Mouse (Mus musculus): ENCODE data around the gene Xpnpep1.

Xpnpep1 gene

GRCm38 (mm10) chr19:53064972-53065361, 25.0 kb upstream of the Xpnpep1 start:
- DNase-seq: no peak

DNA sequence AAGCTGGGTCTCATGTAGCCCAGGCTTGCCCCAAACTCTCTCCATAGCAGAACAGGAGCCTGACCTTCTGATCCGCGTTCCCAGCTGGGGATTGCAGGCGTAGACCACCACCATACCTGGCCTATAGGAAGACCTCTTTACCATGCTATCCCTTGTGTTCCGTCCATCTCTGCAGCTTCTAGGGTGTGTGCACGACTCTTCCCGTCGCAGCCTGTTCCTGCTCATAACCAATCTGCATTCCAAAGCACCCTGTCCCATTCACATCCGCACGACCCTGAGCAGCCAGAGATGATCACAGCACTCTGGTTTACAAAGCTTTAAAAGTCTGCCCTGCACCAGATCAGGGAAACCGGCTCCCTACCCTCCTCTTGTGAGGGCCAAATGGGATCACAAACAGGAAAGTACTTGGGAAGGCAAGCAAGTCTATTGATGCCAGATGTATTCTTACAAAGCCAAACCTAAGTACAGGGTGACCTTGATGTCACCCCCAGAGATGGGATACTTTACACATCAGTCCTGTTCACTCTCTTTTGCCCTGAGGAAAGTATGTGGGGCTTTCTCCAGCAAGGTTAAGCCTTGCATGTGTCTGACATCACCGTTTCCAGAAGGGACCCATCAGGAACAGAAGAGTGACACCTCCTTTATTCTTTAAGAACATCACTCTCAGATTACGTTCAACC, 24.4 kb upstream of the Xpnpep1 start:
- no peak for DNase-seq

DNA sequence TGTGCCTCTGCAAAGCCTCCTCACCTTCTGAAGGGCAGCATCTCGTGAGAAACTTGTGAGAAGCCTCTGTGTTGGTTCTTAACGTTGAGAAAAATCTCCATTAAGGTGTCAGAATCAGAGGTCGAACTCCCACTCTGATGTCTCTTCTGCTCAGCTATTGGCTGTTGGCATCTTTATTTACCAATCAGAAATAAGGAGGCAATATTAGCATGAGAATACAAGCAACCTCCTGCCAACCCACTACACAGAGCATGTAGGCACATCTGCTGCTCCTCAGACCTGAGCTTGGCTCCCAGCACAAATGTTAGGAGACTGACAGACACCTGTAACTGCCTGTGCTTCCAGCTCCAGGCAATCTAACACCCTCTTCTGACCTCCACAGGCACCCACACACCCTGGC, 22.0 kb upstream of the Xpnpep1 start:
- no peak for DNase-seq

DNA sequence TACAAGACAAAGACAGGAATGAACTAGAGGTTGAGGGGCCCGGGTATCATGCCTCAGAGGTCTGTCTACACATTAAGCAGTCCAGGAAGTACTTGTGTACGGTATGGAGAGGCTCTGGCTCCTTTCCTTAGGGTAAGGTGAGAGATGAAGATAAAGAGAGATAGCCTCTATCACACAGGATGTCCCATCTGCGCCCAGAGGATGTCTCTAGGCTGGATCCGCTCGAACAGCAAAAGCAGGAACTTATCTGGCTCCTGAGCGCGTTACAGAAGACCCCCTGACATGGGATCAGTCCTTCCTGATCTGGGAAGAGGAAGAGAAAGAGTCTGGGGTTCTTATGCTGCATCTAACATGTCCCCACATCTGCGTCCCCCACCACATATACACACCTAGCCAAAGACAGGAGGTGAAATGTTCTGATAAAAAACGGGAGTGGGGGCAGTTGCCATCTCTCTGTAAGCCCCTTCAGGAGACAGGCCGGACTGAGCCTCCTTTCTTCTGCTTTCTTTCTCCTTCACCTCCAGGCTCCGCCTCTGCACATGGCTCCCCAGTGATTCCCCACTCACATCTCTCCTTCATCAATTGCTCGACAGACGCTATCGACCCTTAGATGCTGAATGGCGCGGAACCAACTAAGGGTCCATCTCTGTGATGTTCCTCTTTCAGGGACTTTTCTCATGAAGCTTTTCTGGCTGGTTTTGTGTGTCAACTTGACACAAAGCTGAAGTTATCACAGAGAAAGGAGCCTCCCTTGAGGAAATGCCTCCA, 19.5 kb upstream of the Xpnpep1 start:
- DNase-seq: no peak

DNA sequence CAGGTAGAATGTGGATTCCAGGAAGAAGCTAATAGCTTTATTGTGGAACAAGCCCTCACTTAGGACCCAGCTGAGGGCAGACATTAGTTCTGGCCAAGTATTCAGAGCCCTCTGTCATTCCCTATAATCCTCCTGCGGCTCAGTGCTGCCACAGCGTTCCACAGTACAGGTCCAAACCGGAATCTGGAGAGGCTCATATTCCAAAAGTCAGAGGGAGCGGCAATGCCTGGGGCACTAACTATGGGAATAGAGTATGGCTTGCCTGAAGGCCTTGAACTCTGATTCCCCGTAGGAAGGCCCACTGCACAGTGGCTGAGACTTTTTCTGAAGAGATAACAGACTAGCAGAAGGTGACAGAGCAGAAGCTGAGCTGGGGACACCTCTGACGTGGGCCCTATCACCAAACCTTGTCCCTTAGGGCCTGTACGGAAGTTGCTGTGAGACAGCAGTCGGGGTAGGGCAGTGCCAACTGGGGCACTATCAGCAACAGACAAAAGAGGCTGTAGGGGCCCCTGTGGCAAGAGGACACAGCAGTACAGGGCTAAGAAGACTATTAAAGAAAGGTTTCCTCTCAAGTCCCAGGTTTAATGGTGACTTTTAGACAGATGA, 18.8 kb upstream of the Xpnpep1 start:
- no peak for DNase-seq

DNA sequence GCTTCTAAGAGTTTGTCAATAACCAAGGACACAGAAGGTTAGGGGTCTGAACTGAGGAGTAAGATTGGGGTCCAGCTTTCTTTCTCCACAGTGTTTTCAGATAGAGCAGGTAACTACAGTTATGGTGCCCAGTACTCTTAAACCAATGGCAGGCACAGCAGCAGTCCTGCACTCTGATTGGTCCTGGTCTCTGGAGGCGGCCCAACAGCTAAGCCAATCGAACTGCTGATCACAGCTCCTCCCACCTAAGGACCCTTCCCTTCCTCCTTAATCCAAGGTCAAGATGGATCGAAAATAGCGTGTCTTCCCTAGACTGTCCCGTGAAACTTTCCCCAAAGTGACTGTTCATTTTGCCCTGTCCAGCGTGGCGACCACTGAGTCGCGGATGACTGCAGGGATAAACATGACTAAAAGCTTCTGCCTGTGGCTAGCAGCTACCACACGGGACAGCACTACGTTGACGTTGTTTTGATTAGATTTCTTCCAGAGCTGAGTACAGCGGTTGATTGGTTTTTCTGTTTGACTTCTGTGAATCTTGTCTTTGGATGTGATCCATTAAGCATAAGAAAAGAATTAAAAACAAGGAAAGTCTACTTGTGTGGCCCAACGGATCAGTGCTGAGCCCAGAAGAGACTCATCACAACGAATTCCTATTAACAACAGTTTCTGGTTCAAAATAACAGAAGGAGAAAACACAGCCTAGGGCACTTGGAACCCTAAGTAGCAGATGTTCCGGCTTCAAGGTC, 18.1 kb upstream of the Xpnpep1 start:
- no peak for DNase-seq

DNA sequence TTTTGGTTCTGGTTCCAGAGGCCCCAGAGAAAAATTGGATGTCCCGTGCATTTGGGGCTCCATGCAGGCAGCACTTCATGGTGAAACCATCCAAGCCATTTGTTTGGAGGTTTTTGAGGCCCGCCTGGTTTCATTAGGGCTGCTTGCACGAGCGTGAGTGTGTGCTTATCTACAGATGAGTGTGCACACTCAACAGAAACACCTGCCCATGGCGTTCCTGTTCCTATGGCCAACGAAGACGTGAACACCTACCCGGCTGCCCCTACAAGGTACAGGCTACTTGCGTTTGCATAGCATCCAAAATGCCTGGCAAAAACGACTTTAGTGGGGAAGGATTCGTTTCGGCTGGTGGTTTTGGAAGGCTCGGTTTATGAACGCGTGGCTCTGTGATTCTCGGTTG, 13.3 kb upstream of the Xpnpep1 start:
- no peak for DNase-seq

- DNase-seq: peak; percentile 59
These were observed 12.1 kb upstream of the Xpnpep1 start for GRCm38 (mm10) chr19:53052031-53052670.

GRCm38 (mm10) chr19:53051288-53051985, 11.4 kb upstream of the Xpnpep1 start:
- DNase-seq: peak; percentile 33

DNA sequence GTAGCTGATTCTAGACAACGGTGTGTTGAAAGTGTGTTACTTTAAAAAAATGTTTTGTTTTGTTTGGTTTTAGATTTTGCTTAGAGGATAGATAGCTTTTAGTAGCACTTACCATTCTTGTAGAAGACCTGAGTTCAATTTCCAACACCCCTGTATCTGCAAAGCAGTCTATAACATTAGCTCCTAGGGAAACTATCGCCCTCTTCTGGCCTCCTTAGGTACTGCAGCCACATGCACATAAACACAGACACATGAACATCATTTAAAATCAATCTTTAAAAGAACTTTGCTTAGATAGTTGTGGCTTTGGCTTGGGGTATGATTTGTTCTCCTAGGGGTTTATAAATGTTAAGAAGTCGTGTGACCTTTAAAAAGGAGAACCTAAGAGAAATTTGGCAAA, 10.1 kb upstream of the Xpnpep1 start:
- no peak for DNase-seq

GRCm38 (mm10) chr19:53047208-53047607, 7.2 kb upstream of the Xpnpep1 start:
- peak; percentile 42 for DNase-seq

DNA sequence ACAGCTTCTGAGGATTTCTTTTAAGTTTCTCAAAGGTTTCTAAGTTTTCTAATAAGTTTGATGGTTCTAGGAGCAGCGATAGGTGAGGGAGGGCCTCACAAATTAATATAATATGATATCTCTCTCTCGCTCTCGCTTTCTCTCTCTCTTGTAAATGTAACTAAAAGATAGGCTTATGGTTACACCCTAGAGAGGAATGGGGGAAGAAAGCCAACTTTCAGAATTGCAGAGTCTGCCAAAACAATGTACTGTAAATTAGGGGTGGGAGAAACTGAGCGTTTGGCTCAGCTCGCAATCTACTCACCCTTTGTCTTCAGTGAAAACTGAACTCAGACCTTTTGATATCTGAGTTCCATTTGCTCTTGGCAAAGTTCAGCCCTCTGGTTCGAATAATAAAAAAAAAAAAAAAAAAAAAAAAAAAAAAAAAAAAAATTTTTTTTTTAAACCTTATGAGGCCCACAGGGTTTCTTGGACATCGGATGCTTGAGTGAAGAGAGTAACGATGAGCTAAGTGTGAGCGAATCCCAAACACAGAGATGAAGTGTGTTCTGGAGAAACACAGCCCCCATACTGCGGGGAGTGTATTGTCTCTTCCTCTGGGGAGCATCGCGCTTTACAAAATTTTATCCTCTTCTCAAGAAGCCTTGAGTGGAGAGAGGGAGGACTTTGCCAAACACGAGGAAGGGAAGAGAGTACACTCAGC, 3.6 kb upstream of the Xpnpep1 start:
- no peak for DNase-seq

GRCm38 (mm10) chr19:53041570-53041969, 1.6 kb upstream of the Xpnpep1 start:
- no peak for DNase-seq

GRCm38 (mm10) chr19:53041133-53041510, 1.1 kb upstream of the Xpnpep1 start:
- no peak for DNase-seq

- peak; percentile 51 for DNase-seq
These were observed 924 bp downstream of the Xpnpep1 start for GRCm38 (mm10) chr19:53039090-53039489.

- DNase-seq: peak; percentile 100
These were observed 1.5 kb downstream of the Xpnpep1 start for GRCm38 (mm10) chr19:53038435-53038938.

- DNase-seq: no peak
These were observed 2.0 kb downstream of the Xpnpep1 start for GRCm38 (mm10) chr19:53037925-53038419.

DNA sequence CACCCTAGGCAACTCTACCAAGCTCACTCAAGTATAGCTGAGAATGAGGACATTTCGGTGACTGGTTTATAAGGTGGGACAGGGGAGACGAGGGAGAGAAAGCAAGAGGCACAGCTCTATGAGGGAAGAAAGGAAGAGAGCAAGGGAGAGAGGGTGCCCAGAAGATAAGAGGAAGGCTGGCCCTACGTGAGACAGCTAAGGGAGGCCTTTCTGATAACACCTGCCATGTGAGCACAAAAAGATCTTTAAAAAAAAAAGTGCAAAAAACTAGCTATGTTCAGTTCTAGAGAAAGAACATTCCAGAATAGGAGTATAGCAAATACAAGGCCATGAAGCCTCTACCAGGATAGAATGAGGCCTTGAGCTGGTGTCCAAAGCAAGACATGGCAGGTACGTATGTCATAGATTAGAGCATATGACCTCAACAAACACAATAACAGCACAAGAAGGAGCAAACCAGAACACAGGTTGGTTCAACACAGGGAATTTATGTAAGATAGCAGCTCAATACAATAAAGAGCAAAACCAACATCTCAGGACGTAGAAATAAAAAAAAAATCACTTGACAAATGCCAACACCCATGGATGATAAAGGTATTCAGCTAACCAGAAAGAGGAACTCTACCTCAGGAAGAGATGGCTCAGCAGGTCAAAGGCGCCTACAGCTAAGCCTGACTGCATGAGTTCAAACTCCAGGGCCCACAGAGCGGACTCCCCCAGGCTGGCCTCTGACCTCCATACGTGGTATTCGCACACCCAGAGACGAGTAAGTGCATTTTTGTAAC, 6.7 kb downstream of the Xpnpep1 start:
- no peak for DNase-seq

DNA sequence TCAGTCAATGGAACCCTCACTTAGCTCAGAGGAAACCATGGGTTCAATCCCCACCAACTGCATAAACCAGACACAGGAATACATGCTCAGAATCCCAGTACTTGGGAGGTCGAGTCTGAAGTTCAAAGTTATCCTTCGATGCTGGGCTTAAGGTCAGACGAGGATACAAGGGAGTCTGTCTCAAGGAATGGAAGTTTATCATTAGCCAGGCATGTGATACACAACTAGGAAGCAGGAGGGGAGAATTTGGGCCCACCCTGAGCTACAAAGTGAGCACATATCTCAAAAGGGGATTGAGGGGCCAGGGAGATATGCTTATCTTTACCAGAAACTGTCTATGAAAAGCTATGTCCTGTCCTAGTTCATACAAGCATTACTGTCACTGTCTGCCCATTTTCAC, 7.4 kb downstream of the Xpnpep1 start:
- no peak for DNase-seq

- no peak for DNase-seq
These were observed 8.1 kb downstream of the Xpnpep1 start for GRCm38 (mm10) chr19:53031957-53032371.
